Comparison of ENCODE assay signal across 9 mouse cellular contexts in genomic region chr2:21261370-21262006, GRCm38 (mm10). TPM values are rescaled to one million over a fixed set of nuclear protein-coding genes. Genes with fewer than 3 reads are reported as not detected.
DNase-seq lines count a peak whose midpoint lies in the region; ATAC-seq and TF ChIP-seq lines count a peak whose summit lies in the region.
"Had no signal": no experiment of that assay in that cellular context is flagged by ENCODE, and none has a peak within 500 bp of the region (broad histone marks: within the 10 kb centered on the region; RNA-seq: fewer than 3 reads in every experiment).

No protein-coding gene starts in this region.

- 31% methylated on average over 4 of the region's 4 CpGs for whole genome bisulfite sequencing in forebrain, embryonic 10.5 days
- 13% methylated on average over 4 of the region's 4 CpGs for WGBS in heart, postnatal 0 days
- WGBS in liver, embryonic 14.5 days (ENCODE audit: insufficient replicate concordance), result 21% methylated on average over 4 of the region's 4 CpGs
- WGBS in neural tube, embryonic 12.5 days, result 30% methylated on average over 4 of the region's 4 CpGs

- H3K27me3 ChIP-seq in ES-Bruce4 (ENCODE audit: control insufficient read depth, insufficient read depth, low read length, poor library complexity, severe bottlenecking), result no peaks in the 10 kb centered on the region
- H3K27me3 ChIP-seq in forebrain, embryonic 10.5 days (ENCODE audit: poor library complexity, severe bottlenecking), result no peaks in the 10 kb centered on the region
- no peaks in the 10 kb centered on the region for H3K27me3 ChIP-seq in heart, postnatal 0 days (ENCODE audit: control insufficient read depth, insufficient read depth, low read length)
- no peaks in the 10 kb centered on the region for H3K27me3 ChIP-seq in liver, embryonic 14.5 days (ENCODE audit: control insufficient read depth, insufficient read depth, low read length)
- no peaks in the 10 kb centered on the region for H3K27me3 ChIP-seq in neural tube, embryonic 12.5 days (replicated peaks)
- H3K27me3 ChIP-seq: heart, embryonic 13.5 days had no signal

- peak; percentile 93 for TF ChIP-seq CTCF in ES-Bruce4 (IDR thresholded peaks at IDR 0.05; ENCODE audit: low read depth, low read length)
- peak; percentile 99 for TF ChIP-seq CTCF in heart, postnatal 0 days (IDR thresholded peaks at IDR 0.05; ENCODE audit: low read depth)
- TF ChIP-seq CTCF in liver, embryonic 14.5 days (IDR thresholded peaks at IDR 0.05; ENCODE audit: low read depth), result peak; percentile 91

- no peak for TF ChIP-seq POLR2A in ES-Bruce4 (IDR thresholded peaks at IDR 0.05; ENCODE audit: insufficient read depth, low read length)

- no peak overlapping the region for H3K4me2 ChIP-seq in heart, postnatal 0 days (ENCODE audit: low read depth, low read length)
- no peak overlapping the region for H3K4me2 ChIP-seq in liver, embryonic 14.5 days (ENCODE audit: low read depth)
- H3K4me2 ChIP-seq in neural tube, embryonic 12.5 days (replicated peaks), result no peak overlapping the region
- H3K4me2 ChIP-seq: heart, embryonic 13.5 days had no signal

- no peak for TF ChIP-seq EP300 in ES-Bruce4 (IDR thresholded peaks at IDR 0.05; ENCODE audit: insufficient read depth, low read depth, low read length)
- no peak for TF ChIP-seq EP300 in heart, postnatal 0 days (IDR thresholded peaks at IDR 0.05; ENCODE audit: low read depth)
- no peak for TF ChIP-seq EP300 in liver, embryonic 14.5 days (IDR thresholded peaks at IDR 0.05; ENCODE audit: low read depth)

- no peak overlapping the region for H3K27ac ChIP-seq in ES-Bruce4 (ENCODE audit: insufficient read depth, low read length)
- H3K27ac ChIP-seq in forebrain, embryonic 10.5 days, result no peak overlapping the region
- H3K27ac ChIP-seq in heart, postnatal 0 days (ENCODE audit: low read depth), result no peak overlapping the region
- H3K27ac ChIP-seq in liver, embryonic 14.5 days, result no peak overlapping the region
- H3K27ac ChIP-seq in neural tube, embryonic 12.5 days, result no peak overlapping the region
- H3K27ac ChIP-seq: heart, embryonic 13.5 days had no signal

- peak; percentile 66 for DNase-seq in brain, embryonic 18.5 days (ENCODE audit: low read depth, low spot score)
- peak; percentile 72 for DNase-seq in forebrain, embryonic 10.5 days (ENCODE audit: extremely low spot score, low spot score)
- DNase-seq in heart, postnatal 0 days (ENCODE audit: low spot score), result peak; percentile 86
- peak; percentile 62 for DNase-seq in kidney, postnatal 14 days
- DNase-seq in liver, embryonic 14.5 days (ENCODE audit: low read depth in 3 of 3, low spot score in 3 of 3), result peak; percentile 24 to 38 (median 33)
- DNase-seq in thymus, postnatal 0 days (ENCODE audit: low spot score), result peak; percentile 69

- H3K4me1 ChIP-seq in ES-Bruce4 (ENCODE audit: control insufficient read depth, insufficient read depth, low read length), result no peaks in the 10 kb centered on the region
- H3K4me1 ChIP-seq in forebrain, embryonic 10.5 days, result peaks cover 17% of the 10 kb centered on the region
- no peaks in the 10 kb centered on the region for H3K4me1 ChIP-seq in heart, postnatal 0 days (ENCODE audit: control insufficient read depth, insufficient read depth)
- peaks cover 0 to 5% of the 10 kb centered on the region in 2 experiments; a peak in 1 of 4 replicates for H3K4me1 ChIP-seq in liver, embryonic 14.5 days (replicated peaks; ENCODE audit: control insufficient read depth in 2 of 2, insufficient read depth in 2 of 2, low read length in 1 of 2)
- no peaks in the 10 kb centered on the region for H3K4me1 ChIP-seq in neural tube, embryonic 12.5 days

- no peaks in the 10 kb centered on the region for H3K36me3 ChIP-seq in ES-Bruce4 (ENCODE audit: control insufficient read depth, insufficient read depth, low read length, poor library complexity, severe bottlenecking)
- H3K36me3 ChIP-seq in forebrain, embryonic 10.5 days (replicated peaks), result no peaks in the 10 kb centered on the region
- H3K36me3 ChIP-seq in heart, postnatal 0 days (replicated peaks; ENCODE audit: control insufficient read depth, insufficient read depth, low read length), result no peaks in the 10 kb centered on the region
- H3K36me3 ChIP-seq in liver, embryonic 14.5 days (replicated peaks; ENCODE audit: control insufficient read depth, insufficient read depth, low read depth), result no peaks in the 10 kb centered on the region
- no peaks in the 10 kb centered on the region for H3K36me3 ChIP-seq in neural tube, embryonic 12.5 days
- H3K36me3 ChIP-seq: heart, embryonic 13.5 days had no signal

- no peaks in the 10 kb centered on the region for H3K9me3 ChIP-seq in ES-Bruce4 (replicated peaks; ENCODE audit: control insufficient read depth, insufficient read depth, low read length, poor library complexity, severe bottlenecking)
- H3K9me3 ChIP-seq in forebrain, embryonic 10.5 days, result no peaks in the 10 kb centered on the region
- H3K9me3 ChIP-seq in heart, postnatal 0 days (replicated peaks; ENCODE audit: control insufficient read depth, low read length), result no peaks in the 10 kb centered on the region
- no peaks in the 10 kb centered on the region for H3K9me3 ChIP-seq in liver, embryonic 14.5 days (ENCODE audit: control insufficient read depth, low read length)
- no peaks in the 10 kb centered on the region for H3K9me3 ChIP-seq in neural tube, embryonic 12.5 days
- H3K9me3 ChIP-seq: heart, embryonic 13.5 days had no signal

- no peak overlapping the region for H3K9ac ChIP-seq in ES-Bruce4 (ENCODE audit: low read depth, poor library complexity, severe bottlenecking)
- no peak overlapping the region for H3K9ac ChIP-seq in heart, postnatal 0 days (replicated peaks; ENCODE audit: low read depth, low read length)
- no peak overlapping the region for H3K9ac ChIP-seq in liver, embryonic 14.5 days (replicated peaks)
- no peak overlapping the region for H3K9ac ChIP-seq in neural tube, embryonic 12.5 days
- H3K9ac ChIP-seq: heart, embryonic 13.5 days had no signal

- peak; percentile 91 for ATAC-seq in heart, postnatal 0 days (ENCODE audit: insufficient read depth, low read depth)
- ATAC-seq in liver, embryonic 14.5 days (ENCODE audit: insufficient read depth), result peak; percentile 71
- peak; percentile 88 for ATAC-seq in neural tube, embryonic 12.5 days (ENCODE audit: low FRiP score, low read depth)

- no peak overlapping the region for H3K4me3 ChIP-seq in ES-Bruce4 (ENCODE audit: low read depth, low read length)
- no peak overlapping the region for H3K4me3 ChIP-seq in forebrain, embryonic 10.5 days
- H3K4me3 ChIP-seq in heart, postnatal 0 days (ENCODE audit: low read depth, low read length), result no peak overlapping the region
- H3K4me3 ChIP-seq in liver, embryonic 14.5 days (ENCODE audit: insufficient read depth in 1 of 2, low read depth in 2 of 2, low read length in 2 of 2), result no peak overlapping the region
- no peak overlapping the region for H3K4me3 ChIP-seq in neural tube, embryonic 12.5 days
- H3K4me3 ChIP-seq: heart, embryonic 13.5 days had no signal

RNA-seq across cellular contexts. Expression of gene Thnsl1, which starts 56.0 kb away (rescaled TPM):
- 27.7 and 33.6 TPM in 2 replicates for polyA plus RNA-seq in ES-Bruce4 (2011; ENCODE audit: insufficient read depth, insufficient read length, low read depth, missing spikeins)
- 13.5 and 16.4 TPM in 2 replicates for polyA plus RNA-seq in forebrain, embryonic 10.5 days (2016; fragmentation: Nextera tagmentation; extraction: Ambion mirVana)
- 2.7 and 5.8 TPM in 2 replicates for total RNA-seq in heart, postnatal 0 days (2014; rRNA removed; ENCODE audit: low replicate concordance)
- 5.7 and 6.1 TPM in 2 replicates for polyA plus RNA-seq in heart, postnatal 0 days (2015; fragmentation: Nextera tagmentation; extraction: Ambion mirVana)
- 0.88 and 1.1 TPM in 2 replicates for polyA plus RNA-seq in liver, embryonic 14.5 days (2012; rRNA removed)
- polyA plus RNA-seq in liver, embryonic 14.5 days (2014; fragmentation: Nextera tagmentation; extraction: Ambion mirVana), result 1.9 and 2.0 TPM in 2 replicates
- polyA plus RNA-seq in neural tube, embryonic 12.5 days (2016; fragmentation: Nextera tagmentation; extraction: Ambion mirVana), result 14.6 and 15.1 TPM in 2 replicates
- polyA plus RNA-seq in thymus, postnatal 0 days (2015; fragmentation: Nextera tagmentation; extraction: Ambion mirVana), result 5.0 and 6.2 TPM in 2 replicates

RNA-seq across cellular contexts. Expression of gene Enkur, which starts 56.3 kb away (rescaled TPM):
- 2.1 and 3.2 TPM in 2 replicates for polyA plus RNA-seq in ES-Bruce4 (2011; ENCODE audit: insufficient read depth, insufficient read length, low read depth, missing spikeins)
- 0.27 and 0.72 TPM in 2 replicates for polyA plus RNA-seq in forebrain, embryonic 10.5 days (2016; fragmentation: Nextera tagmentation; extraction: Ambion mirVana)
- total RNA-seq in heart, postnatal 0 days (2014; rRNA removed; ENCODE audit: low replicate concordance), result 1.1 TPM in 1 of 2 replicates, not detected in the other
- 3.8 and 4.8 TPM in 2 replicates for polyA plus RNA-seq in heart, postnatal 0 days (2015; fragmentation: Nextera tagmentation; extraction: Ambion mirVana)
- polyA plus RNA-seq in liver, embryonic 14.5 days (2012; rRNA removed), result 0.02 TPM in 1 of 2 replicates, not detected in the other
- not detected in 2 replicates for polyA plus RNA-seq in liver, embryonic 14.5 days (2014; fragmentation: Nextera tagmentation; extraction: Ambion mirVana)
- polyA plus RNA-seq in neural tube, embryonic 12.5 days (2016; fragmentation: Nextera tagmentation; extraction: Ambion mirVana), result 0.66 and 1.4 TPM in 2 replicates
- polyA plus RNA-seq in thymus, postnatal 0 days (2015; fragmentation: Nextera tagmentation; extraction: Ambion mirVana), result 1.2 and 1.6 TPM in 2 replicates

Comparison
In these comparisons a context has a peak if more than half of its experiments do, and no peak if none do; other contexts are left out.
1. DNase-seq: peak in every context shown above with its lines; median percentile 86 in heart, postnatal 0 days; 72 in forebrain, embryonic 10.5 days; 69 in thymus, postnatal 0 days; 66 in brain, embryonic 18.5 days; 62 in kidney, postnatal 14 days; 33 in liver, embryonic 14.5 days.